Mouse (Mus musculus) olfactory bulb, adult 2 months (tissue): Measurements from ENCODE around the gene Slc35f6.

Source experiments
- CTCF ChIP-seq: fragments of 200-500 bp; IDR thresholded peaks from 2 replicates; pipeline ENCODE4 v1.5.1; 2012; ENCODE audit warnings: low read depth, mild to moderate bottlenecking, low read length, moderate library complexity; ENCODE audit not compliant: insufficient read depth
- POLR2A ChIP-seq: fragments of 200-500 bp; IDR thresholded peaks from 2 replicates; pipeline ENCODE4 v1.6.1; 2012; ENCODE audit warnings: mild to moderate bottlenecking, low read depth, low read length, moderate library complexity; ENCODE audit not compliant: insufficient read depth

GRCm38 (mm10) chr5:30611689-30612088 is 36.0 kb upstream of the Slc35f6 start:
- TF ChIP-seq CTCF = no peak
- no peak for TF ChIP-seq POLR2A
